Mouse (Mus musculus): ENCODE data around the gene Olfr76. TPM values are rescaled to one million over a fixed set of nuclear protein-coding genes. Genes with fewer than 3 reads are reported as not detected.
"Not testable (repeated sequence)": the region's sequence is repeated elsewhere in the genome, so short reads cannot be mapped to it uniquely, and the experiment has no call there.

The Olfr76 gene
- not detected in 2 replicates for polyA plus RNA-seq (2015; fragmentation: Nextera tagmentation; extraction: Ambion mirVana)

DNA sequence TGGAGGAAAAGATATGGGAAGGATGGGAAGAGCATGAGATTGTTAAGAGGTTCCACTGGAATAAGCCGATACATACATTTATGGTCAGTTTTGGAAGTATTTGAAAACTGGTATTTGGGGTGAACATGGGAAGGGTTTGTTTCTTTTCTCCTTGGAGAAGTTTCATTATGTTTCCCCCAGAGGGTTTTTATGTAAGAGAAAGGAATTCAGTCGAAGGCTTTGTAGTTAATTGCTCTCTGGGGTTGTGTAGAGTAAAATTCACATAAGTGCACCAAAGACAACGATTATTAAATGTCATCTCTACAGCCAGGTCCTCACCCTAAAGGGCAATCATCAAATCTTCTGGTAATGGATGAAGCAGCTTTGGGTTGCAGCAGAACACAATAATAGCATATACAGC is at the start of gene Olfr76:
TSS of gene Olfr76 (minus strand) at position 101 of the 400 bp plus-strand sequence.
- Histone ChIP-seq H3K9ac (no peak within 1 kb of the TSS), H3K4me2 (replicated peaks) (no peak within 1 kb of the TSS), H3K27ac (no peak within 1 kb of the TSS), H3K36me3 (no peaks in the 10 kb centered on the region), H3K4me3 (no peak within 1 kb of the TSS), H3K9me3 (no peaks in the 10 kb centered on the region), H3K4me1 (no peaks in the 10 kb centered on the region), H3K27me3 (no peaks in the 10 kb centered on the region)
- 61% methylated on average over 3 of the region's 3 CpGs for WGBS
- no peak for ATAC-seq (ENCODE audit: low FRiP score, low read depth)

DNA sequence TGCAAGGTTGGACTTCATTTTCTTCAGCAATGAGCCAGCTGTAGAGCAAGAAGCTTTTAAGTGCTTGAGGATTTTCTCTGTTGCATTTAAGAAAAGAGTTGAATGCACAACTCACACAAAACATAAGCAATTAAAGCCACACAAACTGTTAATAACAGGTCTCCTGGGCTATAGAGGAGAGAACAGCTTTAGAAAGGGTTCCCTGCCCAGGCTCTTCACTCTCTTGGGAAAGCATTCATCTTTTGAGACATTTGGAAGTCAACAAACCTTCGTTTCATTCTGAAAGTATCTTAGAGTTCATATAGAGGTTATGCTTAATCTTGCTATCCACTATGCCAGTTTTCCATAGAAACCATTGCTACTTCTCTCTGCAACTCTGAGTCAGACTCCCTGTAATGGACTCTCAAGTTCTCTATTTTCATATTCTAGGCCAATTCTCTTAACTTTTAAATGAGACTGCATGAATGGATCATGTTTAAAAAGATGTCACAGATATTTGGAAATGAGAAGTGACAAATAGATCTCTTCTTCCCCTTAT is 47.1 kb upstream of the Olfr76 start, which contains the start of gene Olfr1555-ps1:
TSS of gene Olfr1555-ps1 (minus strand) at position 51 of the 538 bp plus-strand sequence.
- H3K9ac ChIP-seq; H3K4me3 ChIP-seq; H3K36me3 ChIP-seq; H3K27ac ChIP-seq; ATAC-seq (ENCODE audit: low FRiP score, low read depth); H3K4me2 ChIP-seq (replicated peaks); H3K27me3 ChIP-seq; H3K4me1 ChIP-seq; H3K9me3 ChIP-seq: not testable (repeated sequence)
- WGBS: 68% methylated on average over 1 of the region's 1 CpGs

DNA sequence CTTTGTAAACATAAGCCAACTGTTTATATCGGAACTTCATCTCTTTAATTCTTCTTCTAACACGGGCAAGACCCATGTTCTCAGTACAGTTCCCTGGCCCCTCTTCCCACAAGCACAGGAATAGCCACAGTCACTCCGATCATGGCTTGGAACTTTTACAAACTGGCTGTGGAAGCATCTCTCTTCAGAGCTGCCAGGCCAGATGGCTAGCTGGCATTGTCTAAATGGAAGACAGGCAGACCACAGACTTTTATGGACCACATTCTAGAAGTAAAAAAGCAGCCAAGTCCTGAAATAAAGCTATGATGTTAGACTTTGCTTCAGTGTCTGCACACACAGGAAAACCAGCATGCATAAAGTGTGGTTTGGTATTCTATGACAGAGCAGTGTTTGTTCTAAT is 22.4 kb upstream of the Olfr76 start:
- Histone ChIP-seq H3K27ac (no peak overlapping the region), H3K4me3 (no peak overlapping the region), H3K9ac (no peak overlapping the region), H3K4me1 (no peaks in the 10 kb centered on the region), H3K4me2 (replicated peaks) (no peak overlapping the region), H3K9me3 (no peaks in the 10 kb centered on the region), H3K27me3 (no peaks in the 10 kb centered on the region), H3K36me3 (no peaks in the 10 kb centered on the region)
- no peak for ATAC-seq (ENCODE audit: low FRiP score, low read depth)
- WGBS: 85% methylated on average over 3 of the region's 3 CpGs

DNA sequence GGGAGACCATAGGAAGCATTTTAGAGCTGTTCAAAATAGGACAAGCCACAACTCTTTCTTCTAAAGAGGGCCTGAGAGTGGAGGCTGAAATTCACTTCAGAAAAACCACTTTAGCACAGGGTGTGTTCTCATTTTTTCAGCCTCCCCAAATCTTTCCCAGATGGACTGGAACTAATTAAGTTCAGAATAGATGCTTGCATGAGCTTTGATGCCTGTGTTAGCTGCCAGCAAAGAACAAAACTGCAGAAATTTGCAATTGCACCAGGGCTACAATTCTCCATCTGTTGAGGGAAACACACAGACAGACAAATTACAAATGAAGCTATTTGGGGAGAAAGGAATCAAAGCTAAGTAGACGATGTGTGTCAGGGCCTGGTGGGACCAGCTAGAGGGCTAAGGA is 20.4 kb upstream of the Olfr76 start:
- no peak for ATAC-seq (ENCODE audit: low FRiP score, low read depth)
- 11% methylated on average over 1 of the region's 1 CpGs for WGBS
- no peak overlapping the region for H3K27ac ChIP-seq

DNA sequence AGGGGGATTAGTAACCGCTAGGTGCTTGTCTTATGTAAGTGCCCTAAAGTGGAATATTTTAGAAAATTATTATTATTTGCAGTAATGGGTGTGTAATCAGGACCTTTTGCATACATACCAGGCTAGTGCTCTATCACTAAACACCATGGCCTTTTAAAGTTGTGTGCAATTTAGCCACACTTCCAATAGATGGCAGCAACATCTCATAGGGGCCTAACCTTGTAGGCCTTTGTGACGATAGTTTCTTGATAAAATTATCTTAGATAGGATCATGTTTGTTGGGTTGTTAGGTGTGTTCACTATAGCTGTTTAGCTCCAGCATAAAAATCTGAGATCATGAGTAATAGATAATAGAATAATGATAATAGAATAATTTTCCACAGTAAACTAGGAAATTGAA is 11.3 kb upstream of the Olfr76 start:
- Histone ChIP-seq H3K36me3 (no peaks in the 10 kb centered on the region), H3K4me3 (no peak overlapping the region), H3K9me3 (no peaks in the 10 kb centered on the region), H3K9ac (no peak overlapping the region), H3K4me2 (replicated peaks) (no peak overlapping the region), H3K27ac (no peak overlapping the region), H3K27me3 (no peaks in the 10 kb centered on the region), H3K4me1 (no peaks in the 10 kb centered on the region)
- no peak for ATAC-seq (ENCODE audit: low FRiP score, low read depth)
- 35% methylated on average over 2 of the region's 2 CpGs for WGBS

More for the DNA sequence above, 20.4 kb upstream of the Olfr76 start:
- Histone ChIP-seq H3K4me2 (replicated peaks) (no peak overlapping the region), H3K9me3 (no peaks in the 10 kb centered on the region), H3K4me1 (no peaks in the 10 kb centered on the region), H3K27me3 (no peaks in the 10 kb centered on the region), H3K4me3 (no peak overlapping the region), H3K9ac (no peak overlapping the region), H3K36me3 (no peaks in the 10 kb centered on the region)

DNA sequence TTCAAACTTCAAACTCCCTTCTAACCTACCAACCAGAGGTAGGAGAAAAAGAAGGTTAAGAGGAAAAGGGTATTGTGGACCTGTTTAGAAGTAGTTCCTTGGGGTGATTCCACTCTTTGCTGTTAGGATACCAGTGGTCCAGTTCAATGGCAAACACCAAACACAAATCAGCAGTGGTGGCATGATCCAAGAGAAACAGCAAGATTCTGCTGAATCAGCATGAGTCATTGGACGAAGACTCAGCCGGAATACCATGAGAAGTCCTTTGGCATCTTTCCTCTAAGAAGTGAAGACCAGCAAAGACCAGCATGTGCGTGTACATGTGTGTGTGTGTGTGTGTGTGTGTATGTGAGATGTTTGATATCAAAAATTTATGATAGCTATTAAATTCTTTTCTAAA is 6.5 kb downstream of the Olfr76 start:
- Histone ChIP-seq H3K36me3 (no peaks in the 10 kb centered on the region), H3K4me1 (no peaks in the 10 kb centered on the region), H3K27me3 (no peaks in the 10 kb centered on the region), H3K9ac (no peak overlapping the region), H3K4me2 (replicated peaks) (no peak overlapping the region), H3K27ac (no peak overlapping the region), H3K9me3 (no peaks in the 10 kb centered on the region), H3K4me3 (no peak overlapping the region)
- WGBS: 87% methylated on average over 3 of the region's 3 CpGs
- ATAC-seq (ENCODE audit: low FRiP score, low read depth): no peak

DNA sequence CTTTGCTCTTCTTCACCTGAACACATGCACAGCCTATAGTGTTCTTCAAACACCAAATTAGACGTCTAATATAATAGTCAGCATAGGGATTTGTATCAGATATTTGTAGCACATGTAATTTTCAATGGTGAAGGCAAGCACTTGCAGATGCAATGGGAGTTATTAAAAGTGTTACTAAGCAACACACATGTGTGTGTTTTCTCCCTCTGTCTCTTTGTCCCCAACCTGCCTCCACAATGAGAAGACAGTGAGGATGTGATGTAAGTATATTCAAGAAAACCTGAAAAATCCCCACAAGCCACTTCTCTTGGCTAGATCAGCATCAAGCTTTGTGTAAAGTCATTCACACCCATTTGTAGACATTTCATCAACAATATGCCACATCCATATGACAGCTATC is 7.2 kb downstream of the Olfr76 start, which contains the start of gene Olfr1428:
TSS of gene Olfr1428 (minus strand) at position 101 of the 400 bp plus-strand sequence.
- 88% methylated on average over 1 of the region's 1 CpGs for WGBS

DNA sequence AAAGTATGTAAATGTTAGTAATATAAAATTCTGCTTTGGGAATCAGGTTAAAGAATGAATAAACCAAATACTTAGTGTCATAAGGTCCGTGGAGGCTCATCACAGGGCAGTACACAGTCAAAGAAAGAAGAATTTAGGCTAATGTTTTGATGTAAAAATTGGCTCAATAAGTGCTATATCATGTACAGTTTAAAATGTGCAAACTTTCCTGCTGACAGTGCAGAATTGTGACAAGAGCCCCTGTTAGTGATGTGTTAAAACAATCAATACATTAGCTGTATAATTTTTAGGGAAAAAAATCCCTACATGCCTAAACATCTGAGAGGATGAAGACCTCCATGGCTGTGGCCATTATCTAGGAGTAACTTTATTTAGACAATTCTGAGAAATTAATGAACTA is 9.2 kb downstream of the Olfr76 start:
- Histone ChIP-seq H3K4me2 (replicated peaks) (no peak overlapping the region), H3K9me3 (no peaks in the 10 kb centered on the region), H3K27ac (no peak overlapping the region), H3K4me3 (no peak overlapping the region), H3K36me3 (no peaks in the 10 kb centered on the region), H3K9ac (no peak overlapping the region), H3K4me1 (no peaks in the 10 kb centered on the region), H3K27me3 (no peaks in the 10 kb centered on the region)
- no peak for ATAC-seq (ENCODE audit: low FRiP score, low read depth)
- 67% methylated on average over 1 of the region's 1 CpGs for WGBS

More for the DNA sequence above, 7.2 kb downstream of the Olfr76 start, which contains the start of gene Olfr1428:
- no peaks in the 10 kb centered on the region for H3K9me3 ChIP-seq
- no peaks in the 10 kb centered on the region for H3K27me3 ChIP-seq
- H3K36me3 ChIP-seq: no peaks in the 10 kb centered on the region
- H3K4me1 ChIP-seq: no peaks in the 10 kb centered on the region
- H3K4me3 ChIP-seq: no peak within 1 kb of the TSS
- H3K4me2 ChIP-seq (replicated peaks): no peak within 1 kb of the TSS
- H3K9ac ChIP-seq: no peak within 1 kb of the TSS
- ATAC-seq (ENCODE audit: low FRiP score, low read depth): no peak
- no peak within 1 kb of the TSS for H3K27ac ChIP-seq

DNA sequence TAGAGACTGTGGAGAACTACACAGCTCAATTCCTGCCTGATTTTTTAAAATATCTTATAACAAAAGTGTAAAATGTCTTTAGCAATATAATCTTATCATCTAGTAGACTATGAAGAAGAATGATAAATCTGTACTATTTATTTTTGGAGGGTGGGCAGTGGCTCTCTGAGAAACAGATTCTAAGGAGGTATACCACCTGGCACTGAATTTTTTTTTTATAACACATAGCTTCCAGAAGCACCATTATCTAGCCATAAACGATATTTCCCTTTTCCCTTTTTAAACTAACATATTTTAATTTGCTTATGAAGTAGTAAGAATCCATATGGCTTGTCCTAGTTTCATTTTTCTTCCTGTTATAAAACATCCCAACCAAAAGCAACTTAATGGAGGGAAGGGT is 18.5 kb downstream of the Olfr76 start:
- Histone ChIP-seq H3K27me3 (no peaks in the 10 kb centered on the region), H3K9me3 (no peaks in the 10 kb centered on the region), H3K36me3 (no peaks in the 10 kb centered on the region), H3K27ac (no peak overlapping the region), H3K4me2 (replicated peaks) (no peak overlapping the region), H3K9ac (no peak overlapping the region), H3K4me3 (no peak overlapping the region), H3K4me1 (no peaks in the 10 kb centered on the region)
- 48% methylated on average over 1 of the region's 1 CpGs for WGBS
- ATAC-seq (ENCODE audit: low FRiP score, low read depth): no peak

DNA sequence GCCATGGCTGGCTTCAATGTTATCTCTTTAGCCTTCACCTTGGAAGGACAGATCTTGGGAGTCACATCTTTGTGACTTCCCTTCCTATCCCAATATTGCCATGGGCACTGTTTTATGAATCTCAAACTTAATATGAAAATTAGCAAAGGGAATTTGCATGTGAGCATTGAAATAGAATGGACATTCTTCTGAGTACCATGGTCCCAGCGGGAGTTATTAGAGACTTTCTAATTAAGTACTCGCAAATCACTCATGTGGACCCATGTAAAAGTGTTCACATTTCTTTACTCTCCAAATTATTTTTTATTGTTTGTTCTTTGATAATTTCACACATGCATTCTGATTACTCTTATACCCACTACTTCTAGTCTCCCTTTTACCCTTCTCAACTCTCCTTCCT is 19.8 kb downstream of the Olfr76 start, which contains the start of gene Olfr1427:
TSS of gene Olfr1427 (minus strand) at position 101 of the 400 bp plus-strand sequence.
- Histone ChIP-seq H3K36me3 (no peaks in the 10 kb centered on the region), H3K4me1 (no peaks in the 10 kb centered on the region), H3K27me3 (no peaks in the 10 kb centered on the region), H3K4me3 (no peak within 1 kb of the TSS), H3K4me2 (replicated peaks) (no peak within 1 kb of the TSS), H3K9me3 (no peaks in the 10 kb centered on the region), H3K9ac (no peak within 1 kb of the TSS), H3K27ac (no peak within 1 kb of the TSS)
- ATAC-seq (ENCODE audit: low FRiP score, low read depth): no peak
- WGBS: 90% methylated on average over 2 of the region's 2 CpGs

DNA sequence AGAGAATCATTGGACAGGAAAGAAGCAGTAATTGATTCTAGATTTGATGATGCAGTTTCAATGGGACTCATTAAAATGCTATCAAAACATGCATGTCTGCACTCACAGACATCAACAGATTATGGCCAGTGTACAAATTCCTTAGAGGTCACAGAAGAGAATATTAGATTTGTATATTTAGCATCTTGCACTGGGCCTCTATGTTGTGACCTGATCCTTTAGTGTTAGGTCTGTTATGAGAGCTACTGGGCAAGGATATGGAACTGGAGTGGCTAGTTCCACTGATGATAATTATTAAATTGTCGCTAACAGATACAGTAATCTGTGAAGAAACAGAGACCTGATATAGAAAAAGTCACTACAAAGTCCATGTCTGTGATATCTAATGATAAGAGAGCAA is 31.1 kb downstream of the Olfr76 start, which contains the start of gene Olfr1426:
TSS of gene Olfr1426 (minus strand) at position 101 of the 400 bp plus-strand sequence.
- WGBS: 74% methylated on average over 1 of the region's 1 CpGs
- H3K4me3 ChIP-seq: no peak within 1 kb of the TSS
- H3K36me3 ChIP-seq: no peaks in the 10 kb centered on the region
- H3K27ac ChIP-seq: no peak within 1 kb of the TSS
- no peaks in the 10 kb centered on the region for H3K4me1 ChIP-seq
- ATAC-seq (ENCODE audit: low FRiP score, low read depth): no peak
- H3K27me3 ChIP-seq: no peaks in the 10 kb centered on the region
- H3K9ac ChIP-seq: no peak within 1 kb of the TSS
- no peak within 1 kb of the TSS for H3K4me2 ChIP-seq (replicated peaks)
- no peaks in the 10 kb centered on the region for H3K9me3 ChIP-seq

DNA sequence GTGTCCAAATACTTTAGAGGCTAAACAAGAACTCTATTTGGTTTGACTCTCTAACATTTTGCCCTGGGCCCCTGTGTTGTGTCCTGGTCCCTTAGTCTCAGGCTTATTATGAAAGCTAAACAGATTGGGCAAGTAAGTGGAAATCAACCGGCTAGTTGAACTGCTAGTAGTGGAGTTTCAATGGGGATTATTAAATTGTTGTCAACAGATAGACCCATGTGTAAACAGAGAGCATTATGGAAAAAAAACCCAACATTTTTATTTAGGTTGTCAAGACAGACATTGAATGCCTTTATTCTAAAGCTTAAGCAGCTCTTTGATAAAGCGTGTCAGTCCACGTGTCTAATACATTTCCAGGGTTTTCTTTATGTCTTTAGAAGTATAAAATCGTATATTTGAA is 45.4 kb downstream of the Olfr76 start, which contains the start of gene Olfr1425:
TSS of gene Olfr1425 (minus strand) at position 101 of the 400 bp plus-strand sequence.
- H3K4me1 ChIP-seq; H3K27me3 ChIP-seq; H3K4me2 ChIP-seq (replicated peaks); H3K27ac ChIP-seq; H3K9ac ChIP-seq; H3K36me3 ChIP-seq; H3K4me3 ChIP-seq; ATAC-seq (ENCODE audit: low FRiP score, low read depth); H3K9me3 ChIP-seq: not testable (repeated sequence)
- WGBS: 79% methylated on average over 4 of the region's 4 CpGs

DNA sequence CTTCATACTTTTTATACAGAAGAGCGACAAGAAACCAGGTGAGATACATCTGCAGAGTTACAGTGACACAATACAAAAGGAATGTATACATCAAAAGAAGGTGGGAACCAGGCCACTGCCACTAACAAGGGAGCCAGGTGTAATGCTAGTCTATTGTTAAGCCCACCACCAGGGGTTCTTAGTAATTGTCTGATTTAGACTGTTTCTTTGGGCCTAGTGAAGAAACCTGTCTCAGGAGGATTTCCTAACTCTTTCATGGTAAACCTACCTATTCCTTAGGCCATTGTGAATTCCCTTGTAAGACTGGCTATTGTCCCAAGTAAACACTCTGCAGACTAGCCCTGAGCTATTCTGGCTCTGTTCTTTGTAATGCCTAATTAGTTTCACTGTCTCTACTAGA is 53.5 kb downstream of the Olfr76 start:
- H3K27me3 ChIP-seq; H3K36me3 ChIP-seq; H3K4me1 ChIP-seq; H3K4me3 ChIP-seq; H3K9ac ChIP-seq; H3K9me3 ChIP-seq; H3K4me2 ChIP-seq (replicated peaks); ATAC-seq (ENCODE audit: low FRiP score, low read depth); H3K27ac ChIP-seq: not testable (repeated sequence)
- WGBS: 83% methylated on average over 1 of the region's 1 CpGs

Data from limb, embryonic 13.5 days (tissue).